Mouse (Mus musculus): ENCODE measurements around the gene Tnfaip6. TPM values are rescaled to one million over a fixed set of nuclear protein-coding genes. Genes with fewer than 3 reads are reported as not detected.

Tnfaip6 gene
- total RNA-seq, 2 experiments from 2014 or later = 4.2 to 4.4 TPM

DNA sequence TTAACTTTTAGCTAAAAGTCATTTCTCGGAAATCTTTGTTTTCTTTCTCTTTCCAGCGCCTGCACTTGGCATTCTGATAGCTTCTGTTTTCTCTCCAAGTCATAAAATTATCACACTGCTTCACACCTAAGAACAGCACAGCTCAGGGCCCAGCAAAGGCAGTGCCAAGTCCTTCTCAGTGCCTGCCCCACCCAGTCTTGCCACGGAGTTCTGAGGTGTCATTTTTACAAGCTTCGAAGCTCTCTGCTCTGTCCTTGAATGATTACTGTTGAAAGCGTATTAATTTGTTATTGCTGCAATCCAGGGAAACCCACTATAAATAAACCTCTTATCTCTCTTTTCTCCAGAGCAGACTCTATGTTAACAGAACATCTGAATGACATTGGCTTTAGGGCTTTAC lies 15.7 kb downstream of the Tnfaip6 start:
- DNase-seq = no peak

DNA sequence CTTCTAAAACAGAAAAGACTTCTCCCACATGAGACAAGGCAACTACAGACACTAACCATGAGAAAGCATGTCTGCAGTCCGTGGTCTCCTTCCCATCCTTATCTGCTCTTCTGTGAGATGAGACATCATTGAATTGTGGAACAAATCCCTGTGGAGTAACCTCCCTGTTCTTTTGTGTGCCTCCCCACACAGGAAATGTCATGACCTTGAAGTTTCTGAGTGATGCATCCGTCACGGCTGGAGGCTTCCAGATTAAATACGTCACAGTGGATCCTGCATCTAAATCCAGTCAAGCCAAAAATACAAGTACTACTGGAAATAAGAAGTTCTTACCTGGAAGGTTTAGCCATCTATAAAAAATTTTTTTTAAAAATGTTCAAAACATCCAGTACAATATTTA lies 17.8 kb downstream of the Tnfaip6 start:
- no peak for DNase-seq

DNA sequence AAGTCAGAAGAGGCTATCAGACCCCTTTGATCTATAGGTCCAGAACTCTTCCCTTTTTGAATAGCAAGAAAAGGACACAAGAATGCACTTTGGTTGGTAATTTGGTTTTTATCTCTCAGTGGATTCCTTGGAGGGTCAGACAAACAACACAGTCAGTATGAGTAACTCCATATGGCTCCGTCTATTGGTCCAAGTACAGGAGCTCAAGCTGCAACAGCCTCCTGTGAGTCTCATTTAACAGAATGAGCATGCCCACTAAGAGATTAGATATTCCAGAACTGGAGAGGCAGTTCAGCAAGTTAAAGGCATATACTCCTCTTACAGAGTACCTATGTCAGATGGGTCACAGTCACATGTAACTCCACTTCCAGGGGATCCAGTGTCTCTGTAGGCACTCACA lies 19.3 kb downstream of the Tnfaip6 start:
- DNase-seq = no peak

DNA sequence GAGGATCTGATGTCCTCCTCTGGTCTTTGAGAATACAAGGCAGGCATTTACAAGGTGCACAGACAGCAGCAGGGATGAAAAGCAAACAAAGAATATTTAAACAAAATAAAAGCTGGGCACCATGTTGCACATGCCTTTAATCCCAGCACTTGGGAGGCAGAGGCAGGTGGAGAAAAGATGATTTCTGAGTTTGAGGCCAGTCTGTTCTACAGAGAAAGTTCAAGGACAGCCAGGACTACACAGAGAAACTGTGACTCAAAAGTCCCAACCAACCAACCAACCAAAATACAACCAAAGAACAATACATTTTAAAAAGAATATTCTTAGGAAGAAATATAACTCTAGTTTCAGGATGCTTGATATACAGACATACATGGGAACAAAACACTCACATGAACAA lies 19.9 kb downstream of the Tnfaip6 start:
- no peak for DNase-seq

DNA sequence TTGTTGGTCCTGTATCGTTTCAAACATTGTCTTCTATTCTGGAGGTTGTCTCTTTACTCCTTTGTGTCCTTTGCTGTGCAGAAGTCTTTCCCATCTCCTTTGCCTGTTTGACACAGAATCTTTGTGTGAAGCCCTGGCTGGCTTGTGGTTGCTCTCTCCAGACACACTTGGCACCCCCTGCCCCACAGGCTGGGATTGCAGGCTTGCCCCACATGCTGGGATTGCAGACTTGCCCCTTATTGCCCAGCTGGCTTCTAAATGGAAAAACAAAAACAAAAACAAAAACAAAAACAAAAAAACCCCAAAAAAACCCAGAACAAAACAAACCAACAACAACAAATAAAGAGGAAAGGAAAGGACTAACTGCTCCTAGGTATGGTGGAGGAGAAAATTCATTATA lies 30.8 kb downstream of the Tnfaip6 start:
- DNase-seq = no peak

DNA sequence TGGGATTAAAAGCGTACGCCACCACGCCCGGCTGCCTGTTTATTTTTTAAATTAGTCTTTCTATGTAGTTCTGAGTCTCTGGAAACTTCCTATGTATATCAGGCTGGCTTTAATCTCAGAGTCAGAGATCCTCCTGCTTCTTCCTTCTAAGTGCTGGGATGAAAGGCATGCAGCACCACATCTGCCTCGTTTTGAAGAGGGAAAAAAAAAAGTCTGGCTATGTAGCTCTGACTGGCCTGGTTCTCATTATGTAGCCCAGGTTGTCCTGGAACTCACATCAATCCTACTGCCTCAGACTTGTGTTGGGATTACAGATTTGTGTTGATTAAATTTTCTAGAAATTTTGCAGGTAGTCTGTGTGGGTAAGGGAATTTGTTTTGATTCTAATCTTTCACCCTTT lies 33.0 kb downstream of the Tnfaip6 start:
- DNase-seq = no peak

DNA sequence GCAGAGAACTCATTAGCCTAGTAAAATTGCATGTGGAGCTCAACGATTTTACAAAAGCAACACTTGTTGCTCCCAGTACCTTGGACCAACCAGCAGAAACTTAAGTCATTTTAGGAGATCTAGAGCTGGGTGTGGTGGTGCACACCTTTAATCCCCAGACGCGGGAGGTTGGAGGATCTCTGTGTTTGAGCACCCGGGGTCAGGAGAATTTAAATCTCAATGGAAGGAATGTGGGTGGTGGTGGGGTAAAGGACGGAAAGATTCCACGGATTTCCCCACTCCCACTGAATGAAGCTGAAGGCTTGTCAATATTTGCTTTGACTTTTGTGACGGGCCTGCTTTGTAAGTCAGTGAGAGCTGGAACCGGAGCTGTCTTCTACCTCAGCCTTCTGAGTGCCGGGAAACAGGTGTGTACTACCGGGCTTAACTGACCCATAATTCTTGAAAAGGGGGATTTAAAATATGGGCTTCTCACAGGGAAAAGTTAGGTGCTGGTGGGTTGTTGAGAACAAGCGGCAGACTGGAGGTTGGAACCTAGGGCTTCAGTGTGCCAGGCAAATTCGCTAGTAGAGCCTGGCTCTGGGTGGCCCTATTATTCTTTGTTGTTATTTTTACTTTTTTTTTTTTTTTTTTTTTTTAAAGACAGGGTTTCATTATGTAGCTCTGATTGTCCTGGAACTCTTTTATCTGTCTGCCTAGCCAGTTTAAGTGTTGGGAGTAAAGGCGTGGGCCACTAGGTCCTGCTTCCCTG lies 33.6 kb downstream of the Tnfaip6 start:
- DNase-seq = no peak

DNA sequence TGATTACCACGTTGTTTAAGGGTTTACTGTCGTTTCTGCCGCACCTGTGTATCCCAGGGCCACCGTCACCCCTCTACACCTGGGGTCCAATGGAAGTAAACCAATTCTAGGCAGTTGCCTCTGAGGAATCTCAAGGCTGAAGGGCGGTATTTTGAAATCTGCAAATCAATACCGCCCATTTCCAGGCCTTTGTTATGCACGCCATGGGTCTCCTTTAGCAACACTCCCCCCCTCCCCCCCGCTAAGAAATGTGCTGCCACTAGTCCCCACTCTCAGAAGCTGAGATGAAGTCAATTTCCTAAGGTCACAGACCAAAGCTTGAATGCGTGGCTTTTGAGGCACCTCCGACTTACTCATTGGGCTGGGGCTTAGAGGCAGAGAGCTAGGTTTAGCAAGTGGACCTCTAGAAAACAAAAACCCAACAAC lies 34.3 kb downstream of the Tnfaip6 start:
- DNase-seq = no peak

DNA sequence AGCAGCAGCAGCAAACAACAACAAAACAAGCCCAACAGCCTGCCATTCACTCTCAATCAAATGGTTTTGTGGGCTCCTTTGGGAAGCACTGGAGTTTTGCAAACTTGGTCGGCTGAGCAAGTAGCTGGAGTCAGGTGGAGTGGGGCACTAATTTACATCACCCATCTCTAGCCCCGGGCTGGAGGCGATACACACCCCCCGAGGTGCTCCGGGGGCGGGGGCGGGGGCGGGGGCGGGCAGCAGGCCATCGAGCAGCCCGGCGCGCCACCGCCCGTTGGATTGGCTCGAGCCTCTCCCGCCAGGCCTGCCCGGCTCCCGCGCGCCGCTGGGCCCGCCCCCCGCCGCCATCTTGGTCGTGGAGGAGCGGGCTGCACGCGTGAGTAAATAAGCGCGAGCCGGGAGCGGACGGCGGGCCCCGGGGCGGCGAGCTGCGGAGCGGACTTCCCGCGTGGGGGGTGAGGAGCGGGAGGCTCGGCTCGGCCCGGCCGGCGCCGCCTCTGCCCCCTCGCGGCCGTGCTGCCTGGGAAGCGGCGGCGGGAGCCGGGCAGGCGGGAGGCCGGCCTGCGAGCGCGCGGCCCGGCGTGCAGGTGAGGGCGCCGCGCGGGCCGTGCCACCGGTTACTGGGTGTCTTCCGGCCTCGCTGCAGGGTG lies 34.8 kb downstream of the Tnfaip6 start, which contains the start of gene Rif1:
TSS of gene Rif1 (plus strand) at position 342 of the 650 bp plus-strand sequence.
- peak; percentile 90 for DNase-seq

DNA sequence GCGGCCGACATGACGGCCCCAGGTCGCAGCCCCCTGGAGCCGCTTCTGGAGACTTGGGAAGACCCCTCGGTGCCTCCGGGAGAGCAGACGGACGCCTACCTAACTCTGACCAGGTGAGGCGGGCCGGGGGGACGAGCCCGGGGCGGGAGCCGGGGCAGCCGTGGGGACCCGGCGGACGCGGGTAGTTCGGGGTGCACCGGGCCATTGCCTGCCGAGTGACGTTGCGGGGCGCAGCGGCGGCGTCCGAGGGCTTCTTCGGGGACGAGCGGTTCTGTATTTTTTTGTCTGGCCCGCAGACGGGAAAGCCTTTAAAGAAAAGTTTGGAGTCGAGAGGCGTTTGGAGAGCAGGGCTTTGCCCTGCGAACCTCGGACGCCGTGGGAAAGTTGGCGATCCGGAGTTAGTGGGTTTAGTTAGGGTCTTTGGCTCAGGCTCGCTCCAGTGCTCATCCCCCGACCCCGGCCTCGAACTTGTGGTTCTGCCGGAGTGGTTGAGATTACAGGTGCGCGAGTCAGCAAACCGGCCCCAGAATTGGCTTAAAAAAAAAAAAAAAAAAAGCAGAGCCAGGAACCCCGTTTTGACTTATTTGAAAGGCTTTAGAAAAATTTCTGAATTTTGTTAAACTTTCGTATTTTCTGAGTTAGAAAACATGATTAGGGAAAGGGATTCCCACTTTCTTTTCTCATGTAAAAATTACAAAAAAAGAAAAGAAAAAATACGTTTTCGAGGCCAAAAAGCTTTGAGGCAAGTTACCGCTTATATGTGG lies 35.5 kb downstream of the Tnfaip6 start:
- DNase-seq = peak; percentile 51

DNA sequence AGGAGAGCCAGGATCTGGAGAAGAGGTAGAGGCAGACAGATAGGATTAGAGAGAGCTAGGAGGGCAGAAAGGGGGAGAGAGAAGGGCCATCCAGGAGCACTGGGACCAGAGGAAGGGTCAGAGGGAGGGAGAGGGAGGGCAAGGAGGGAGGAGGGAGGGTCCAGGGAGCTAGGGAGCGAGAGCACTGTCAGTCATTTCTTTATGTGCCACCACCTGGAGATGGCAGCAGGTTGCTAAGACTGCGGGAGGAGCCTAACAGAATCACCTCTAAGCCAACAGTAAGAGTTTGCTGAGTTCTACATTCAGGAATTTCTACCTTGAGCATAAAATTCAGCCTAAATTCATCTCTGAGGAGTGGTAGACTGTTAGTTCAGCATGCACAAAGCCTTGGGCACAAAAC lies 40.9 kb downstream of the Tnfaip6 start:
- no peak for DNase-seq

DNA sequence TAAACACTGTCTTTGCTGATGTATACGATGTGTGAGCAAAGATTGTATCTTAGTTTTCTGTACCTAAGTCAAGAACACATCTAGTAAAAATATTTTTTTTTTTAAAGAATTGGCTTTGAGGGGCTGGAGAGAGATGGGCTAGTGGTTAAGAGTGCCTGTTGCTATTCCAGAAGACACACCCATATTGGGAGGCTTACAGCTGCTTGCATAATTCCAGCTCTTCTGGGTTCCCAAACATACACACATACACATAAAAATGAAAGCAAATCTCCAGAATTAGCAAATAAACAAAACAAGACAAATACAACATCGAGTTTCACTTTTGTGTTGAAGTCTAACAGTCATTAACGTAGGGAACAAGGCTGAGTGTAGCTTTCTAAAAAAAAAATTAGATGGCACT lies 46.2 kb downstream of the Tnfaip6 start:
- DNase-seq = no peak

DNA sequence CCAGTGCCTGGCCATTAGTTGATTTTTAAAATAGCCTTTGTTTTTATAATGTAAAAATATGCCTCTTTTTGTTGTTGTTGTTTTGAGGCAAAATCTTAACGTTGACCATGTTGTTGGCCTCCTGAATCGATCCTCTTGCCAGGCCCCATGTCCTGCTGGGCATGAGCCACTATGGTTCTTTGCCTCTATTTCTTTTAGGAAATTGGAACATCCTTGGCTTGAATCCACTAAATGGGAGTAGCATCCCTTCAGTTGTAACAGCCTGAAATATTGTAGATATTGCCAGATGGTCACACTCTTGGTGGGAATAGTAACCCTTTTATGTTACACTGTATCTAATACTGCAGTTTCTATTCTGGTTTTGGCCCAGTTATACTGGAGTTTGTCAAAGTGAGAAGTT lies 46.8 kb downstream of the Tnfaip6 start:
- no peak for DNase-seq

Other genes with a start within 250 kb of the Tnfaip6 start
- gene Rbm43, start 102.8 kb upstream of the Tnfaip6 start, total RNA-seq (2021) = 1 to 10 TPM; 8.6 to 9.2 TPM
- 1 to 10 TPM; 7.0 to 7.5 TPM for gene Nmi, start 64.5 kb upstream of the Tnfaip6 start, total RNA-seq (2021)
- gene Rif1, start 34.8 kb downstream of the Tnfaip6 start, total RNA-seq (2021) = 10 to 100 TPM; 34.2 to 35.8 TPM